Mouse (Mus musculus) hindbrain, embryonic 13.5 days (tissue): ENCODE measurements around the gene Srp54b. TPM values are rescaled to one million over a fixed set of nuclear protein-coding genes. Genes with fewer than 3 reads are reported as not detected.
"Not testable (repeated sequence)": the region's sequence is repeated elsewhere in the genome, so short reads cannot be mapped to it uniquely, and the experiment has no call there.

Experiments used
- ATAC-seq: fragments of 200-750 bp; cut with Nextera tagmentation; 2 replicates; pipeline ENCODE4 v1.8.0; 2017; ENCODE audit warnings: moderate TSS enrichment; ENCODE audit not compliant: low FRiP score
- H3K27ac ChIP-seq: fragments of 300-500 bp; sonication (generic); 2 replicates; pipeline ENCODE4 v1.5.1; 2015; ENCODE audit warnings: inconsistent platforms, mild to moderate bottlenecking, moderate library complexity
- H3K27me3 ChIP-seq: fragments of 300-500 bp; sonication (generic); 2 replicates; pipeline ENCODE4 v1.6.1; 2015; ENCODE audit warnings: mild to moderate bottlenecking, inconsistent platforms
- H3K36me3 ChIP-seq: fragments of 300-500 bp; sonication (generic); 2 replicates; pipeline ENCODE4 v1.6.1; 2015; ENCODE audit warnings: mild to moderate bottlenecking, inconsistent platforms
- H3K4me1 ChIP-seq: fragments of 300-500 bp; sonication (generic); replicated peaks from 2 replicates; pipeline ENCODE4 v1.6.1; 2015; ENCODE audit warnings: inconsistent platforms
- H3K4me2 ChIP-seq: fragments of 300-500 bp; sonication (generic); 2 replicates; pipeline ENCODE4 v1.6.1; 2015; ENCODE audit warnings: inconsistent platforms, mild to moderate bottlenecking, moderate library complexity
- H3K4me3 ChIP-seq: fragments of 300-500 bp; sonication (generic); 2 replicates; pipeline ENCODE4 v1.5.1; 2015; ENCODE audit warnings: mild to moderate bottlenecking, inconsistent platforms
- H3K9ac ChIP-seq: fragments of 300-500 bp; sonication (generic); 2 replicates; pipeline ENCODE4 v1.6.1; 2015; ENCODE audit warnings: mild to moderate bottlenecking, inconsistent platforms
- H3K9me3 ChIP-seq: fragments of 300-500 bp; sonication (generic); 2 replicates; pipeline ENCODE4 v1.6.1; 2016; ENCODE audit warnings: inconsistent platforms
- WGBS: fragments of 180-500 bp; shearing (Covaris S2); methylation state at CpG from one replicate; pipeline ENCODE4 v1.1.7; 2015; 5-methylcytosine and 5-hydroxymethylcytosine counted together
- polyA plus RNA-seq: library from polyadenylated mRNA; unstranded; fragments of >200 nt; fragmentation: Nextera tagmentation; extraction: Ambion mirVana; gene quantifications from 2 replicates; pipeline ENCODE4 v1.2.1, GENCODE M21; 2015

Srp54b gene
- 69.7 and 74.4 TPM in 2 replicates for polyA plus RNA-seq

- H3K36me3 ChIP-seq, H3K4me1 ChIP-seq, H3K9ac ChIP-seq, H3K4me2 ChIP-seq, H3K9me3 ChIP-seq, H3K27ac ChIP-seq, H3K27me3 ChIP-seq: not testable (repeated sequence)
- WGBS, result no CpG with 5 or more reads among the region's 57 CpGs
- peak within 1 kb of the TSS; percentile 32 for H3K4me3 ChIP-seq
- ATAC-seq, result peak; percentile 99
These were observed at the start of gene Srp54b for GRCm38 (mm10) chr12:55154559-55155448. Srp54b (plus strand) TSS chr12:55155104.

GRCm38 (mm10) chr12:55112616-55113015 is 42.3 kb upstream of the Srp54b start:
- H3K4me2 ChIP-seq, H3K27me3 ChIP-seq, H3K9ac ChIP-seq, H3K4me1 ChIP-seq, H3K36me3 ChIP-seq, H3K9me3 ChIP-seq, H3K4me3 ChIP-seq, ATAC-seq, H3K27ac ChIP-seq: not testable (repeated sequence)
- no CpG with 5 or more reads among the region's 7 CpGs for WGBS

GRCm38 (mm10) chr12:55124242-55124641 is 30.7 kb upstream of the Srp54b start, which contains the start of gene Fam177a:
Fam177a (plus strand) TSS chr12:55124469.
- H3K27ac ChIP-seq, H3K27me3 ChIP-seq, H3K4me1 ChIP-seq, H3K4me3 ChIP-seq, H3K36me3 ChIP-seq, H3K9ac ChIP-seq, H3K9me3 ChIP-seq, H3K4me2 ChIP-seq: not testable (repeated sequence)
- no CpG with 5 or more reads among the region's 40 CpGs for WGBS
- peak; percentile 97 for ATAC-seq

GRCm38 (mm10) chr12:55124731-55125130 is 30.2 kb upstream of the Srp54b start:
- peak; percentile 73 for ATAC-seq
- H3K9me3 ChIP-seq, H3K4me3 ChIP-seq, H3K9ac ChIP-seq, H3K36me3 ChIP-seq, H3K4me2 ChIP-seq, H3K4me1 ChIP-seq, H3K27ac ChIP-seq, H3K27me3 ChIP-seq: not testable (repeated sequence)
- no CpG with 5 or more reads among the region's 18 CpGs for WGBS

- not testable (repeated sequence) for H3K4me1 ChIP-seq, ATAC-seq, H3K9me3 ChIP-seq, H3K4me2 ChIP-seq, H3K27me3 ChIP-seq, H3K9ac ChIP-seq, H3K4me3 ChIP-seq, H3K36me3 ChIP-seq, H3K27ac ChIP-seq
- WGBS, result no CpG with 5 or more reads among the region's 6 CpGs
These were observed 19.4 kb upstream of the Srp54b start for GRCm38 (mm10) chr12:55135540-55135939.

- H3K27me3 ChIP-seq, H3K4me1 ChIP-seq, H3K9me3 ChIP-seq, H3K4me2 ChIP-seq, ATAC-seq, H3K27ac ChIP-seq, H3K9ac ChIP-seq, H3K36me3 ChIP-seq, H3K4me3 ChIP-seq: not testable (repeated sequence)
- no CpG with 5 or more reads among the region's 6 CpGs for WGBS
These were observed 17.0 kb upstream of the Srp54b start for GRCm38 (mm10) chr12:55137859-55138258.

GRCm38 (mm10) chr12:55155449-55155783 is 512 bp downstream of the Srp54b start:
- not testable (repeated sequence) for H3K27ac ChIP-seq, H3K9me3 ChIP-seq, H3K9ac ChIP-seq, H3K36me3 ChIP-seq, H3K4me2 ChIP-seq, H3K4me1 ChIP-seq, H3K27me3 ChIP-seq
- peak overlapping the region; percentile 32 for H3K4me3 ChIP-seq
- 0% methylated on average over 12 of the region's 24 CpGs for WGBS
- ATAC-seq, result peak; percentile 44

GRCm38 (mm10) chr12:55167034-55167557 is 12.2 kb downstream of the Srp54b start:
- not testable (repeated sequence) for H3K4me3 ChIP-seq, H3K4me2 ChIP-seq, H3K36me3 ChIP-seq, H3K27me3 ChIP-seq, ATAC-seq, H3K9ac ChIP-seq, H3K9me3 ChIP-seq, H3K4me1 ChIP-seq, H3K27ac ChIP-seq
- no CpG with 5 or more reads among the region's 7 CpGs for WGBS

- H3K27ac ChIP-seq, H3K27me3 ChIP-seq: not testable (repeated sequence)
- no CpG with 5 or more reads among the region's 8 CpGs for WGBS
These were observed 32.8 kb downstream of the Srp54b start for GRCm38 (mm10) chr12:55187686-55188085.

GRCm38 (mm10) chr12:55189127-55189526 is 34.2 kb downstream of the Srp54b start:
- not testable (repeated sequence) for ATAC-seq

More at GRCm38 (mm10) chr12:55187686-55188085, 32.8 kb downstream of the Srp54b start:
- not testable (repeated sequence) for H3K36me3 ChIP-seq, H3K4me2 ChIP-seq, H3K9ac ChIP-seq, ATAC-seq, H3K9me3 ChIP-seq, H3K4me3 ChIP-seq, H3K4me1 ChIP-seq

GRCm38 (mm10) chr12:55199306-55199705 is 44.4 kb downstream of the Srp54b start, which contains the start of gene 1700047I17Rik2:
1700047I17Rik2 (plus strand) TSS chr12:55199592.
- not testable (repeated sequence) for H3K9me3 ChIP-seq, H3K4me2 ChIP-seq, H3K9ac ChIP-seq, H3K36me3 ChIP-seq, H3K27ac ChIP-seq, H3K4me3 ChIP-seq, H3K4me1 ChIP-seq, H3K27me3 ChIP-seq
- no CpG with 5 or more reads among the region's 40 CpGs for WGBS
- ATAC-seq, result peak; percentile 97

More at GRCm38 (mm10) chr12:55189127-55189526, 34.2 kb downstream of the Srp54b start:
- WGBS, result no CpG with 5 or more reads among the region's 5 CpGs
- not testable (repeated sequence) for H3K9me3 ChIP-seq, H3K36me3 ChIP-seq, H3K9ac ChIP-seq, H3K4me2 ChIP-seq, H3K27me3 ChIP-seq, H3K4me1 ChIP-seq, H3K27ac ChIP-seq, H3K4me3 ChIP-seq

GRCm38 (mm10) chr12:55199799-55200198 is 44.9 kb downstream of the Srp54b start:
- not testable (repeated sequence) for H3K4me2 ChIP-seq, H3K9ac ChIP-seq, H3K27ac ChIP-seq, H3K9me3 ChIP-seq, H3K4me3 ChIP-seq, H3K36me3 ChIP-seq, H3K4me1 ChIP-seq, H3K27me3 ChIP-seq
- peak; percentile 64 for ATAC-seq
- WGBS, result no CpG with 5 or more reads among the region's 18 CpGs

- H3K4me2 ChIP-seq, H3K9ac ChIP-seq, H3K4me3 ChIP-seq, H3K4me1 ChIP-seq, H3K36me3 ChIP-seq, ATAC-seq, H3K27me3 ChIP-seq, H3K9me3 ChIP-seq, H3K27ac ChIP-seq: not testable (repeated sequence)
- WGBS, result no CpG with 5 or more reads among the region's 6 CpGs
These were observed 58.0 kb downstream of the Srp54b start for GRCm38 (mm10) chr12:55212944-55213343.
